Mouse (Mus musculus) small intestine, adult 2 months (tissue): ENCODE measurements around the gene D930007J09Rik.

Experiments
- CTCF ChIP-seq: fragments of 200-500 bp; IDR thresholded peaks from 2 replicates; pipeline ENCODE4 v1.5.1; 2012; ENCODE audit warnings: low read depth, mild to moderate bottlenecking, control low read depth, inconsistent platforms, low read length, moderate library complexity, mixed read lengths; ENCODE audit not compliant: insufficient replicate concordance, insufficient read length; ENCODE audit errors: extremely low read depth
- POLR2A ChIP-seq: fragments of 200-500 bp; IDR thresholded peaks from 2 replicates; pipeline ENCODE4 v1.6.1; 2012; ENCODE audit warnings: low read depth, mild to moderate bottlenecking, control low read depth, inconsistent platforms, low read length, moderate library complexity

DNA sequence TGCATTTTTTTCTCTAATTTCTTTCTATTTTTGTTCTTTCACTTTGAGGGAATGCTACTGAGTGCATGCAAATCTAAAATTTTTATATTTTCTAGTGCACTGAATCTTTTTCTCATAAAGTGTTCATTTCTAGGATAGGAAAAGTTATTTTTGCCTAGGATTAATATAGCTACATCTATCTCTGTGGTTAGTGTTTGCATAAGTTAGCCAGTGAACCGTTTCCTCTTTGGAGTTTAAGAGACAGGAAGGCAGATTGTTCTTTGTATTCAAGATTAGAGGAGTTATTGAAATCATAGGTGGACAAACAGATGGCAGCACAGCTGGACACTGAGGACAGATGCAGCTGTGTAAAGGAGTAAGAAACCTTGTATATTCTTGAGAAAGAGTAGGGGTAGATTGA, 36.7 kb upstream of the D930007J09Rik start:
- no peak for TF ChIP-seq CTCF
- TF ChIP-seq POLR2A: no peak
